Mouse (Mus musculus) midbrain, postnatal 0 days (tissue): ENCODE results near the gene AW209491. TPM values are rescaled to one million over a fixed set of nuclear protein-coding genes. Genes with fewer than 3 reads are reported as not detected.

Source experiments
- ATAC-seq: fragments of 200-750 bp; cut with Nextera tagmentation; 2 replicates; pipeline ENCODE4 v1.8.0; 2017; ENCODE audit warnings: moderate number of reproducible peaks, mild to moderate bottlenecking, moderate TSS enrichment, moderate library complexity; ENCODE audit not compliant: low FRiP score
- DNase-seq: peaks from one replicate; pipeline ENCODE4 v3.0.0-alpha.2; 2015; ENCODE audit warnings: low spot score
- H3K27ac ChIP-seq: fragments of 300-500 bp; sonication (generic); 2 replicates; pipeline ENCODE4 v1.5.1; 2014; ENCODE audit warnings: low read depth, mild to moderate bottlenecking, low read length, mixed read lengths
- H3K27me3 ChIP-seq: fragments of 300-500 bp; sonication (generic); 2 replicates; pipeline ENCODE4 v1.6.1; 2014; ENCODE audit warnings: low read length, control low read depth, mixed read lengths; ENCODE audit not compliant: insufficient read depth
- H3K36me3 ChIP-seq: fragments of 300-500 bp; sonication (generic); 2 replicates; pipeline ENCODE4 v1.6.1; 2014; ENCODE audit warnings: low read length, control low read depth, mixed read lengths; ENCODE audit not compliant: insufficient read depth
- H3K4me1 ChIP-seq: fragments of 300-500 bp; sonication (generic); 2 replicates; pipeline ENCODE4 v1.6.1; 2014; ENCODE audit warnings: mild to moderate bottlenecking, control low read depth, antibody characterized with exemption, low read length, mixed read lengths; ENCODE audit not compliant: insufficient read depth
- H3K4me2 ChIP-seq: fragments of 300-500 bp; sonication (generic); 2 replicates; pipeline ENCODE4 v1.6.1; 2014; ENCODE audit warnings: low read depth, mild to moderate bottlenecking, low read length, mixed read lengths; ENCODE audit not compliant: poor library complexity, severe bottlenecking
- H3K4me3 ChIP-seq: fragments of 300-500 bp; sonication (generic); 2 replicates; pipeline ENCODE4 v1.5.1; 2014; ENCODE audit warnings: low read depth, mild to moderate bottlenecking, low read length, moderate library complexity
- H3K9ac ChIP-seq: fragments of 300-500 bp; sonication (generic); replicated peaks from 2 replicates; pipeline ENCODE4 v1.6.1; 2014; ENCODE audit warnings: mild to moderate bottlenecking, low read length, moderate library complexity, mixed read lengths; ENCODE audit not compliant: poor library complexity, severe bottlenecking
- H3K9me3 ChIP-seq: fragments of 300-500 bp; sonication (generic); 2 replicates; pipeline ENCODE4 v1.6.1; 2016; ENCODE audit warnings: low read length, control low read depth
- CTCF ChIP-seq: IDR thresholded peaks from 2 replicates; pipeline ENCODE4 v1.5.1; 2016; ENCODE audit warnings: antibody characterized with exemption, mild to moderate bottlenecking
- WGBS: fragments of 180-500 bp; shearing (Covaris S2); extraction: QIAGEN DNeasy Blood & Tissue Kit; methylation state at CpG from one replicate; pipeline ENCODE4 v1.1.7; 2014; 5-methylcytosine and 5-hydroxymethylcytosine counted together
- polyA plus RNA-seq: library from polyadenylated mRNA; unstranded; fragments of >200 nt; fragmentation: Nextera tagmentation; extraction: Ambion mirVana; gene quantifications from 2 replicates; pipeline ENCODE4 v1.2.1, GENCODE M21; 2015
- total RNA-seq: library from RNA; depleted of rRNA; stranded (reverse); fragments of >200 nt; gene quantifications from 2 replicates; pipeline ENCODE4 v1.2.3, GENCODE M21; 2014; rRNA removed

Gene AW209491
- total and polyA plus RNA-seq, 2 experiments from 2014 or later: 9.2 to 32.3 TPM

DNA sequence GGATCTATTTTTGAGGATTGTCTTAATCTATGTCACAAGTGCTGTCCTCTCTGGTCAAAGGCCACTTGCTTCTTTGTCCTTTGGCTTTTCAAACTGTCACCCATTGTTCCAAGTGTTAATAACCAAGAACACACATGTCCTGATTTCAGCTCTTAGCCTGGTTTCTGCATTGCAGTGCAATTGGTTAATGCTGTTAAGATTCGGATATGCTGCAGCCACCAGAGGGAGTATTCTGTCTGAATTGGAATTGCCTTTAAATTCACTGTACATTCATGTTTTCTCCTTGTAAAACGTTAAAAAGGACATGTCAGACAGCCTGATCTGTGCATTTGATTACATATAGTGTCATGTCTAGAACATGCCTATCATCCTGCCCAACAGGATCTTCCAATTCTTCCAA lies 40.4 kb downstream of the AW209491 start:
- Histone ChIP-seq H3K27me3 (no peaks in the 10 kb centered on the region), H3K9me3 (no peaks in the 10 kb centered on the region), H3K36me3 (no peaks in the 10 kb centered on the region), H3K4me3 (no peak overlapping the region), H3K4me2 (no peak overlapping the region), H3K27ac (no peak overlapping the region), H3K9ac (no peak overlapping the region), H3K4me1 (no peaks in the 10 kb centered on the region)
- 7% methylated on average over 2 of the region's 2 CpGs for WGBS
- DNase-seq: peak; percentile 77
- peak; percentile 96 for TF ChIP-seq CTCF
- ATAC-seq: peak; percentile 44; the same call in 1 of the 2 replicates

Other genes starting within 250 kb of the AW209491 start
- 128 and 140 TPM in 2 replicates for gene Hecw1, start 106.9 kb upstream of the AW209491 start, total RNA-seq
- gene Hecw1, start 106.9 kb upstream of the AW209491 start, polyA plus RNA-seq: 27.4 and 32.9 TPM in 2 replicates
- 22.7 and 27.5 TPM in 2 replicates for gene Mrpl32, start 17.0 kb upstream of the AW209491 start, total RNA-seq
- 102 and 104 TPM in 2 replicates for gene Mrpl32, start 17.0 kb upstream of the AW209491 start, polyA plus RNA-seq
- 74.8 and 81.4 TPM in 2 replicates for gene Psma2, start 16.9 kb upstream of the AW209491 start, total RNA-seq
- 166 and 175 TPM in 2 replicates for gene Psma2, start 16.9 kb upstream of the AW209491 start, polyA plus RNA-seq